Mouse (Mus musculus) myocyte (in vitro differentiated cells): Measurements from ENCODE around the gene Gtsf1l. TPM values are rescaled to one million over a fixed set of nuclear protein-coding genes. Genes with fewer than 3 reads are reported as not detected.

Experiments
- H3K27me3 ChIP-seq: one replicate; pipeline ENCODE4 v1.6.1; 2011; ENCODE audit not compliant: control insufficient read depth, insufficient read depth, insufficient read length
- H3K36me3 ChIP-seq: one replicate; pipeline ENCODE4 v1.6.1; 2011; ENCODE audit not compliant: control insufficient read depth, insufficient read depth
- H3K4me2 ChIP-seq: one replicate; pipeline ENCODE4 v1.6.1; 2011; ENCODE audit warnings: low read depth, control low read depth
- H3K4me3 ChIP-seq: one replicate; pipeline ENCODE4 v1.5.1; 2011; ENCODE audit warnings: mild to moderate bottlenecking, control low read depth, moderate library complexity
- H3K79me2 ChIP-seq: one replicate; pipeline ENCODE4 v1.6.1; 2011; ENCODE audit not compliant: control insufficient read depth, insufficient read depth
- H3ac ChIP-seq: one replicate; pipeline ENCODE4 v1.6.1; 2011; ENCODE audit not compliant: control insufficient read depth, insufficient read length
- CEBPB ChIP-seq: IDR thresholded peaks from 2 replicates; pipeline ENCODE4 v1.6.1; 2011; ENCODE audit warnings: mild to moderate bottlenecking, moderate library complexity; ENCODE audit not compliant: poor library complexity, insufficient read depth, severe bottlenecking
- E2F4 ChIP-seq: IDR thresholded peaks from one replicate; pipeline ENCODE4 v1.6.1; 2011; ENCODE audit warnings: mild to moderate bottlenecking, control low read depth, moderate library complexity; ENCODE audit not compliant: insufficient read depth
- MAX ChIP-seq: IDR thresholded peaks from one replicate; pipeline ENCODE4 v1.6.1; 2011; ENCODE audit warnings: low read depth, mild to moderate bottlenecking, control low read depth
- MYOD1 ChIP-seq, 3 experiments: IDR thresholded peaks; one replicate each; pipeline ENCODE4 v1.6.1; 2011; ENCODE audit warnings: control low read depth in 2 of 3, low read depth in 2 of 3, mild to moderate bottlenecking in 2 of 3, moderate library complexity in 1 of 3; ENCODE audit not compliant: insufficient read length in 2 of 3, control insufficient read depth in 1 of 3
- MYOG ChIP-seq, 3 experiments: IDR thresholded peaks; one replicate each; pipeline ENCODE4 v1.6.1; 2011; ENCODE audit warnings: control low read depth in 2 of 3, low read depth in 2 of 3, mild to moderate bottlenecking in 2 of 3; ENCODE audit not compliant: insufficient read length in 2 of 3, control insufficient read depth in 1 of 3, insufficient read depth in 1 of 3
- POLR2A ChIP-seq: IDR thresholded peaks from one replicate; pipeline ENCODE4 v1.6.1; 2011; ENCODE audit warnings: low read depth, mild to moderate bottlenecking, control low read depth, moderate library complexity; ENCODE audit not compliant: insufficient read length
- POLR2AphosphoS2 ChIP-seq: IDR thresholded peaks from one replicate; pipeline ENCODE4 v1.6.1; 2011; ENCODE audit warnings: low read depth, control low read depth; ENCODE audit not compliant: insufficient read length
- REST ChIP-seq: IDR thresholded peaks from one replicate; pipeline ENCODE4 v1.6.1; 2011; ENCODE audit warnings: mild to moderate bottlenecking, control low read depth, moderate library complexity; ENCODE audit not compliant: insufficient read depth, insufficient read length
- SRF ChIP-seq: IDR thresholded peaks from one replicate; pipeline ENCODE4 v1.6.1; 2011; ENCODE audit warnings: low read depth; ENCODE audit not compliant: control insufficient read depth, insufficient read length
- TCF12 ChIP-seq: IDR thresholded peaks from one replicate; pipeline ENCODE4 v1.6.1; 2011; ENCODE audit warnings: mild to moderate bottlenecking, control low read depth; ENCODE audit not compliant: poor library complexity, insufficient read depth, severe bottlenecking
- TCF3 ChIP-seq: IDR thresholded peaks from one replicate; pipeline ENCODE4 v1.6.1; 2011; ENCODE audit warnings: low read depth, control low read depth; ENCODE audit not compliant: insufficient read length
- USF1 ChIP-seq: IDR thresholded peaks from one replicate; pipeline ENCODE4 v1.6.1; 2011; ENCODE audit warnings: low read depth, mild to moderate bottlenecking, control low read depth, moderate library complexity
- polyA plus RNA-seq: library from polyadenylated mRNA; unstranded; fragments of >200 nt; fragmentation: generic; extraction: Trizol; gene quantifications from one replicate; pipeline ENCODE4 v1.2.1, GENCODE M21; 2012; ENCODE audit warnings: missing spikeins

The Gtsf1l gene
- polyA plus RNA-seq, 1 experiment, result not detected

DNA sequence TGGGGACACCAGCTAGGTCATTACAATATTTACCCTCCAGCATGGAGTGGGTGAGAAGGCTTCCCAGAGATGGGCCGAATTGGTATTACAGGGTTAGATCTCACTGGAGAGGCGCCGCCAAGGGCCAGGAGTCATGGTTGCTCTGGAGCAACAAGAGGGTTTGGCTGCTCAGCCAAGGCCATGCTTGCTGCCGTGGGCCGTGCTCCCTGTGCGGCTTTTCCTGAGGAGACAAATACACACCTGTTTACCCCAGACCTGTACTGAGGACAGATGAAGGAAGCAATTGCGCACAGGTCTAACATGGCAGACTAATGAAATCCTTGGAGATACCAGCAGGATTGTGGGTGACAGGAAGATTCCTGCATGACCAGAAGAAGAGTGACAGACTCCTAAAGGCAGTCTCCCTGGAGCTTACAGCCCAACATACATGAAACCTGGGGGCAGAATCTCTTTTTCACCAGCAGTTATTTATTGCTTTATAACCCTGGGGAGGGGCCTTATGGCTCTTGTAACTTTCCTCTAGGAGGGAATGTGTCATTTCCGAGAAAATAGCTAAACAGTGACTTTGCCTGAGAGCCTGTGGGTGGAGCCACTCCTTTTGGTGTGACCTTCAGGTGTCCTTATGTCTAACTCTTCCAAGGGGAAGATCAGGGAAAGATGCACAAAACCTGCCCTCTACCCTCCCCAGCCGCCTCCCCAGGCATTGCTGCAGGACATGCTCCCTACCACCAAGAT is 14.5 kb downstream of the Gtsf1l start:
- H3K27me3 ChIP-seq, result no peaks in the 10 kb centered on the region
- H3K79me2 ChIP-seq, result no peaks in the 10 kb centered on the region
- H3K4me3 ChIP-seq, result no peak overlapping the region
- H3K4me2 ChIP-seq, result no peak overlapping the region
- no peak overlapping the region for H3ac ChIP-seq
- TF ChIP-seq TCF3, result no peak
- no peak for TF ChIP-seq E2F4
- no peak for TF ChIP-seq TCF12
- no peak for TF ChIP-seq SRF
- TF ChIP-seq MAX, result no peak
- TF ChIP-seq POLR2AphosphoS2, result no peak
- peaks cover 4% of the 10 kb centered on the region for H3K36me3 ChIP-seq

DNA sequence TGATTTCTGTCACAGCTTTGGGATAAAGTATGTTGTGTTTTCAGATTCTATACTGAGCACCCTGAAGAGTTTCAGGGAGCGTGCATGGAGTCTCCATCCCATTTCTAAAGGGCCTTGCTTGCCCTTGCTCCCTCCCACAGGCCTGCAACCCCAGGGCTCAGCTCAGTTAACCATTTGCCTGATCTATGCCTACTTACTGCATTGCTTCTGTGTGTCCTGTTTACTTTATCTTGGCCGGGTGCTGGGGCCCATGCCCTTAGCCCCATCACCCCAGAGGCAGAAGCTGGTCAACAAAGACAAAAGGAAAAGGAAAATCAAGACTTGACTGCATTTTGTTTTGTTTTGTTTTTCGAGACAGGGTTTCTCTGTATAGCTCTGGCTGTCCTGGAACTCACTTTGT is 16.1 kb downstream of the Gtsf1l start:
- Histone ChIP-seq H3K36me3 (peaks cover 4% of the 10 kb centered on the region), H3ac (no peak overlapping the region), H3K4me2 (no peak overlapping the region), H3K4me3 (no peak overlapping the region), H3K79me2 (no peaks in the 10 kb centered on the region), H3K27me3 (no peaks in the 10 kb centered on the region)
- TF ChIP-seq USF1, result no peak
- no peak for TF ChIP-seq TCF12
- no peak for TF ChIP-seq TCF3
- TF ChIP-seq E2F4, result no peak
- TF ChIP-seq MYOD1 (IDR thresholded peaks at IDR 0.05; ENCODE audit: control insufficient read depth in 1 of 3, insufficient read length in 2 of 3, low read depth in 2 of 3), result no peak
- no peak for TF ChIP-seq SRF
- TF ChIP-seq CEBPB, result no peak
- TF ChIP-seq MYOG (IDR thresholded peaks at IDR 0.05; ENCODE audit: control insufficient read depth in 1 of 3, insufficient read depth in 1 of 3, insufficient read length in 2 of 3, low read depth in 2 of 3), result no peak
- no peak for TF ChIP-seq POLR2A
- no peak for TF ChIP-seq POLR2AphosphoS2
- TF ChIP-seq REST, result no peak
- no peak for TF ChIP-seq MAX

DNA sequence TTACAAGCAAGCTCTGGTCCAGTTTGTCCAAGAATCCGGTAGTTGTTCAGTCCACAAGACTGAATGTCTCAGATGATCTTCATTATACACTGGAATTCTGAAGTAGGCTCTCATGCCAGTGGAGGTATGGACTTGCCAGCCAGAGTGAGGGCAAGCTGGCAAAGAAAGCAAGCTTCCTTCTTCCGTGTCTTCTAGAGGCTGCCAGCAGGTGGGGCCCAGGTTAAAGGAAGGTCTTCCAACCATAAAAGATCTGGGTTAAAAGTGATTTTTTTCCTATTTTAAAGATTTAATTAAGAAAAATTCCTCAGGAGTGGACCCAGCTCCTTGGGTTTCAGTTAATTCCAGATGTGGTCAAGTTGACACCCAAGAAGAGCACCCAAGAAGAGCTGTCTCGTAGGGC is 17.4 kb downstream of the Gtsf1l start:
- no peaks in the 10 kb centered on the region for H3K79me2 ChIP-seq
- no peak overlapping the region for H3K4me3 ChIP-seq
- no peak overlapping the region for H3ac ChIP-seq
- TF ChIP-seq POLR2A, result no peak
- no peak for TF ChIP-seq MYOG (IDR thresholded peaks at IDR 0.05; ENCODE audit: control insufficient read depth in 1 of 3, insufficient read depth in 1 of 3, insufficient read length in 2 of 3, low read depth in 2 of 3)
- TF ChIP-seq TCF12, result no peak
- TF ChIP-seq POLR2AphosphoS2, result no peak
- TF ChIP-seq REST, result no peak
- TF ChIP-seq CEBPB, result no peak
- no peak for TF ChIP-seq USF1
- TF ChIP-seq MAX, result no peak
- TF ChIP-seq E2F4, result no peak
- TF ChIP-seq MYOD1 (IDR thresholded peaks at IDR 0.05; ENCODE audit: control insufficient read depth in 1 of 3, insufficient read length in 2 of 3, low read depth in 2 of 3), result no peak
- TF ChIP-seq TCF3, result no peak
- TF ChIP-seq SRF, result no peak
- H3K4me2 ChIP-seq, result no peak overlapping the region
- peaks cover 4% of the 10 kb centered on the region for H3K36me3 ChIP-seq
- no peaks in the 10 kb centered on the region for H3K27me3 ChIP-seq

DNA sequence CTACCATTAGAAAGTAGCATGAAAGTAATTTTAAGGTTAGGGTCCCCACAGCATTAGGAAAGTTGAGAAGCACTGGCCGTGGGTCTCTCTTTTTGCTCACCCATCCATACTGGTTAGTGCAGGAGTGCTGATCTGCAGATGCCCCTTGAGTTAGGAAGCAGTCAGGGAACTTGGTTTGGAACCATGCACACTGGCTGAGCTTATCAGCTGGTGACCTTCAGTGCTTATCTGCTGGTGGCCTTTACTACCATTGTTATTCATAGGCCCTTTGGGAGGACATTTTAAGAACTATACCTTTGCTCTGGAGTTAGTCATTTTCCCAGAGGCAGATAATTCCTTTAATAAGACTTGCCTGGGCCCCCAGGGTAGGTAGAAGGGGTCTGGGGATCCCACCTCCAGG is 20.4 kb downstream of the Gtsf1l start:
- no peak overlapping the region for H3K4me3 ChIP-seq
- no peaks in the 10 kb centered on the region for H3K36me3 ChIP-seq
- no peaks in the 10 kb centered on the region for H3K27me3 ChIP-seq
- H3K4me2 ChIP-seq, result no peak overlapping the region
- no peaks in the 10 kb centered on the region for H3K79me2 ChIP-seq
- no peak for TF ChIP-seq E2F4
- H3ac ChIP-seq, result no peak overlapping the region

DNA sequence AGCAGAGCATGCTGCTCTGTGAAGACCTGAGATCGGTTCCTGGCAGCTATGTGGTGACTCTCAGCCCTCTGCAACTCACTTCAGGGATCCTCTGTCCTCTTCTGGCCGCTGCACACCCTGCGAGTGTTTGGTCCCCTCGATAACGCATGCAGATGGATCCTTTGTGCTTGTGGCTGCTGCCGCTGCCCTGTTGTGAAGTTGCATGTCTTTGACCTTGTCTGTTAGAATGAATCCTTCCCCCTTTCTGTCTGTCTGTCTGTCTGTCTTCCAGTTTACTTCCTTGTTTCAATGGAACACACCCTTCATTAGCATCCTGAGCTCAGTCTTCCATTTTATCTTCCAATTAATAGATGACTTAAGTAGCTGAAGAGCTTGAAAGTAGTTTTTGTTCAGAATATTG is 21.3 kb downstream of the Gtsf1l start:
- H3K4me2 ChIP-seq, result no peak overlapping the region
- no peak overlapping the region for H3ac ChIP-seq
- no peaks in the 10 kb centered on the region for H3K27me3 ChIP-seq
- no peaks in the 10 kb centered on the region for H3K36me3 ChIP-seq
- TF ChIP-seq MYOG (IDR thresholded peaks at IDR 0.05; ENCODE audit: control insufficient read depth in 1 of 3, insufficient read depth in 1 of 3, insufficient read length in 2 of 3, low read depth in 2 of 3), result no peak
- TF ChIP-seq POLR2A, result no peak
- no peak for TF ChIP-seq REST
- no peak for TF ChIP-seq TCF12
- TF ChIP-seq MAX, result no peak
- TF ChIP-seq TCF3, result no peak
- no peak for TF ChIP-seq CEBPB
- TF ChIP-seq USF1, result no peak
- no peak for TF ChIP-seq SRF
- no peak for TF ChIP-seq POLR2AphosphoS2
- TF ChIP-seq E2F4, result no peak
- no peak for TF ChIP-seq MYOD1 (IDR thresholded peaks at IDR 0.05; ENCODE audit: control insufficient read depth in 1 of 3, insufficient read length in 2 of 3, low read depth in 2 of 3)
- H3K79me2 ChIP-seq, result no peaks in the 10 kb centered on the region
- H3K4me3 ChIP-seq, result no peak overlapping the region
